Mouse (Mus musculus): ENCODE results near the gene Scaf8.
"Not testable (repeated sequence)": the region's sequence is repeated elsewhere in the genome, so short reads cannot be mapped to it uniquely, and the experiment has no call there.

Gene Scaf8

DNA sequence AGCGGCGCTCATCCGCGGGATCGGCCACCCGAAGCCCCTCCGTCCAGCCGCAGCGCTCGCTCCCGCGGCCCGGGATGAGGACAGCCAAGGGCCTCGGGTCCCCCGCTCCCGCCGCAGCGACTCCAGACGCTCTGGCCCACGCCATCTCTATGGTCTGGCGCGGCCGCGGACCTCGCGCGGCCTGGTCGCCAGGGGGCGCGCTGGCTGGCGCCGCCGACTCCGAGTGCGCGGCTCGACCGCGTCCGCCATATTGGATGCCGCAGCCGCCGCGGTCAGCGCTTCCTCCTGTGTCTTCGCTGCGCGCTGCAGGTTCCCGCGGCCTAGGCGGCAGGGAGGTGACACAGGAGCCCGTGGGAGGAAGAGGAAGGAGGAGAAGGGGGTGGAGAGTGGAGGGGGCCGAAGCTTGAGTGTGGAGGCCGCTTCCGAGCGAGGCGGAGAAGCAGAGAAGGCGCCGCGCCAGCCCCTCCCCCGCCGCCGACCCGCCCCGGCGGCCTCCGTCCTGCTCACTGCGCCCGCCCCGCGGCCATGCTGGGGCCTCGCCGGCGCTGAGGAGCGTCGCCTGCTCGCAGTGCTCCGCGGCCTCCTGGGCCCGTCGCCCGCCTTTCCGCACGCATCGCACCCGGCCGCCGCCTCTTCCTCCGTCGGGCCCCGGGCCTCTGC lies at the start of gene Scaf8:
Gene Scaf8, plus strand, starts transcription at position 253 of the 660 bp plus-strand sequence.
- DNase-seq (ENCODE audit: low spot score in 2 of 2), result peak; percentile 93 to 94

DNA sequence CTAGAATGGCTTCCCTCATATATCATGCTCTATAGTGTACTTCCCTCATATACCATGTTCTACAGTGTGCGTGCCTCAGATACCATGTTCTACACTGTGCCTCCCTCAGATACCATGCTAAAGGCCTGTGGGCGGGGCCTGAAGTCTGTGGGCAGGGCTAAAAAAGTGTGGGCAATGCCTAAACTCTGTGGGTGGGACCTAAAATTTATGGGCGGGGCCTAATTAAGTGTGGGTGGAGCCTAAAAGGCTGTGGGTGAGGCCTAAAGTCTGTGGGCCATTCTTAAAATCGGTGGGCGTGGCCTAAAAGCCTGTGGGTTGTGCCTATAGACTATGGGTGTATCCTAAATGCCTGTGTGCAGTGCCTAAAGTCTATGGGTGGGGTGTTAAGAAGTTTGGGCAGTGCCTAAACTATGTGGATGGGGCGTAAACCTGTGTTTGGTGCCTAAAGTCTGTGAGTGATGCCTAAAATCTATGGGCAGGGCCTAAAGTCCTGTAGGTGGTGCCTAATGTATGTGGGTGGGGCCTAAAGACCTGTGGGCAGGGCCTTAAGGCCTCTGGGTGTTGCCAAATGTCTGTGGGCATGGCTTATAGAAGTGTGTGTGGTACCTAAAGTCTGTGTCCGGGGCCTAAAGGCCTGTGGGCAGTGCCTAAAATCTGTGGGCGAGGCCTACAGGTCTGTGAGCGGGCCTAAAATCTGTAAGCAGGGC lies 39.5 kb upstream of the Scaf8 start:
- DNase-seq (ENCODE audit: low spot score in 2 of 2), result peak in 1 of 2 experiments; percentile 22

DNA sequence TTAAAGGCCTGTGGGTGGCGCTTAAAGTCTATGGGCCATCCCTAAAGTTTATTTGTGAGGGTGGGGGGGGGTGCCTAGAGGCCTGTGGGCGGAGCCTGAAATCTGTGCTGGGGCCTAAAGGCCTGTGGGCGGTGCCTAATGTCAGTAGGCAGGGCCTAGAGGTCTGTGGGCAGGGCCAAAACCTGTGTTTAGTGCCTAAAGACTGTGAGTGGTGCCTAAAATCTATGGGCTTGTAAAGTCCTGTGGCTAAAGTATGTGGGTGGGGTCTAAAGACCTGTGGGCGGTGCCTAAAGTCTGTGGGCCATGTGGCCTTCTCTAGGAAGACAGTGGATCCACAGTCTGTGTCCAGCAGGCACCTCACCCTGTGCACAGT lies 38.9 kb upstream of the Scaf8 start:
- DNase-seq (ENCODE audit: low spot score in 2 of 2), result no peak

DNA sequence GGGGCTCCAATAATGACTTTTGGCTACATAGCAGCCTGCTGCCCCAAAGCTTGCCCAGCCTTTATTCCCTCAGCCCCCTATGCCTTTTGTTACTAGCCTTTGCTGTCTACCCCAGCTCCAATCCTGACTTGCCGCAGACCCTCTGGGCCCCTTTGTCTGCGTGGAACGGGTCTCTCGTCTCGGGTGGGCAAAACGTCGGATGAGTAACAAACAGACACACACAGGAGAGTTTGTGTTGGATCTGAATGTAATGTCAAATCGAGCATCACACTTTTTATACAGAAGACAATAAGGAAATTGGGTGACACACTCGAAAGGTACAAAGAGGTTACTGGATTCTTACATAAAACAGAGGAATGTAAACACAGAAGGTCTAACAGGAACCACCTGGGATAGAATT lies 36.8 kb upstream of the Scaf8 start:
- not testable (repeated sequence) for DNase-seq (ENCODE audit: low spot score in 2 of 2)

DNA sequence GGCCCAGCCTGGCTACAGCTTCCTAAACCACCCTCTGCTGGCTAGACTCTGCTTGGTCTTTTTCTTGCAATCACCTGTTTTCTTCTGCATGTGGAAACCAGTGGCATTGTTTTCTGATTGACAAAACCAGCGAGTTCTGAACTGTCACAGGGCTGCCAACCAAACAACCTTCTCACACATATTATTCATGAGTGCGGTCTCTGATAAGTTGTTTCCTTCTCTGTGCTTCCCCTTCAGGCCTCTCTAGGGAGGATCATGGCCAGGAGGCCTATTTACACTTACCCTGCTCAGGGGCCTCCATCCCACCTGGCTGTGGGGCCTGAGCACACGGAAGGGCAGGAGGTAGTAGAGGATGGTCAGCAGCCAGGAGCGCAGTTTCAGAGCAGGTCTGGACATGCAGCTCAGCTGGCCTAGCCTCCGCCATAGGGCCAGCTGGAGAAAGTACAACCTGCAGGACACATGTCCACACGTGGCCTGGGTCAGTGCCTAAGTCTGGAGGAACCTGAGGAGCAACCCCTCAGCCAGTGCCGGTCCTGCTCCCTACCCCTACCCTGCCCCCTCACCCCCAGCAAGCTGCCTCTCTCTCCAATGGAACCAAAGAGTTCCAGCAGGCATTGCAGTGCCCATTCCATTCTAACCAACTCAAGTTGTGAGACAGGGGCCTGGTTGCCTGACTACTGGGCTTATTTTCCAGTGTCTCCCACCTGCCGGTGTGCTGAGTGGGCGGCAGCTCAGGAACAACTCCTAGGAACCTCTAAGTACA lies 34.0 kb upstream of the Scaf8 start:
- DNase-seq (ENCODE audit: low spot score in 2 of 2), result peak in 1 of 2 experiments; percentile 41

DNA sequence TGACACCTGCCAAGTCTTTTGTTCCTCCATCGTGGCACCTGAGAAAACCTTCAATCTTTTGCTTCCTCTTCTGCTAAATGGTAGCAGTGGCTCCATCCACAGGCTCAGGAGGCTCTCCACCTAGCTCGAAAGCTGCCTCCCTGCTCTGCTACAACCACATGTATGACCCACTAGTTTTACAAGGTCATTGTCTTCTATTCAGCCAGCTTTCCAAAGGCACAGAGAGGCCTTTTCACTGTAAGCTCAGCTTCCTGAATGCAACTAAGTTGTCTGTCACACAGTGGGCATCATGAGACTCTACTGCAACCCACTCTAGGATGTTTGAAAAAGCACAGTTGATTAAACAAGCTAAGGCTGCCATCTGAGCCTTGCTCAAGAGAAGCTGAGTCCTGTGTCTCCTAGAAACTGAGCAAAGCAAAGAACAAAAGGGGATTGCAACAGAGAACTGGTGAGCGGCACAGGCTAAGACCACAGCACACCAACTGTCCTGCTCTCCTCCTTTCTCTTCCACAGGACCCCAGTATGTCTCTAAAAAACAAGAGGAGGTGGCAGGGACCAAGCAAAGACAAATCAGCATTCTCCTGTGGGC lies 33.2 kb upstream of the Scaf8 start:
- DNase-seq (ENCODE audit: low spot score in 2 of 2), result peak; percentile 74 to 88

DNA sequence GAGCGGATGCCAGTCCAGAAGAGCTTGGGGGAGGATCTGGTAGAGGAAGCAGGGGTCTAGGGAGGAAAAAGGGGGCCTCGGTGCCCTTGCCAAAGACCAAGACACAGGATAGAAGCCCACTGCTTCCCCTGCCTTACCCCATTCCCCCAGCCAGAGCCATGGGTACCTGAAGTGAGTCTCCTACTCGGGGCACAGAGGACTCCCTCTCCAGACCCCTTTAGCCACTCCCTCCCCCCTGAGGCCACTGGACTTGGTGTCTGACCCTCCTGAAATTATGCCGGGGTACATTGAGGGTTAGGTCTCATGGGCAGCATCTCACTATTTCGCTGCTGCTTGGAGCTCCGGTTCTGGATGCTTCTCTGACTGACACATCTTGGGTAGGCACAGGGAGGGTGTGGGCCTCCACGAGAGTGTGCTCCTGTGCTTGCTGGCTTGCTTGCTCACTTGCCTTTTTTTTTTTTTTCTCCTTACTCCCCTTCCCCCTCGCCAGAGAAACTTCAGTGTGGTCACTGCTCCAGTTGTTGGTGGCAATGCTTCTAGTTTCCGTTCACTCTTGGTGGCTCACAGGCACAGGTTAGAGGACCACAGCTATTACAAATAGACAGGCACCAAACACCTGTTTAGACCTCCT lies 32.5 kb upstream of the Scaf8 start:
- peak; percentile 59 to 78 for DNase-seq (ENCODE audit: low spot score in 2 of 2)

DNA sequence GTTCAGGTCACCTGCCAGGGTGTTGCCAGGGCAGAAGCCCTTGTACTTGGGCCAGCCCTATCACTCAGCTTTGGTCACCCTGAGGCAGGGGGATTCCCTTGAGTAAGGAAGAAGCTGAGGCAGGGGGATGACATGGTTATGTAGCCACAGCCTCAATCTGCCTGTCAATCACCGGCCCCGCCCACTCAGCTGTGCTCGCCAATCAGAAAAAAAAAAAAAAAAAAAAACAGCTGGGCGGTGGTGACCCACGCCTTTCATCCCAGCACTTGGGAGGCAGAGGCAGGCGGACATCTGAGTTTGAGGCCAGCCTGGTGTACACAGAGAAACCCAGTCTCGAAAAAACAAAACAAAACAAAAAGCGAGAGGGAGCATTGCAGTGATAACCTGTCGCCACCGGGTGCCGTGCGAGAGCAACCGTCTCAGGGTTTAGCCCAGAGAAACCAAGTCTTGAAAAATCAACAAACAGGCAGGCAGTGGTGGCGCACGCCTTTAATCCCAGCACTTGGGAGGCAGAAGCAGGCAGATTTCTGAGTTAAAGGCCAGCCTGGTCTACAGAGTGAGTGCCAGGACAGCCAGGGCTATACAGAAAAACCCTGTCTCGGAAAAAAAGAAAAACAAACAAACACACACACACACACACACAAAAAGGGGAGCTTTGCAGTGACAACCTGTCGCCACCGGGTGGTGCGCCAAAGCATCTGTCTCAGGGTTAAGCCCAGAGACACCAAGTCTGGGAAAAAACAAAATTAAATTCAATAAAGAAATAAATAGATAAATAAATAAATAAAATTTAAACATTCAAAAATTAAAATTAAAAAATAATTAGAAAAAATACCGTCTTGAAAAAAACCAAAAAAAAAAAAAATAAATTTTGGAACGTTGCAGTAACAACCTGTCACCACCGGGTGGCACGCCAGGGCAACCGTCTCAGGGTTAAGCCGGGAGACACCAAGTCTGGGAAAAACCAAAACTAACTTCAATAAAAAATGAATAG lies 31.7 kb upstream of the Scaf8 start:
- peak; percentile 74 to 78 for DNase-seq (ENCODE audit: low spot score in 2 of 2)

DNA sequence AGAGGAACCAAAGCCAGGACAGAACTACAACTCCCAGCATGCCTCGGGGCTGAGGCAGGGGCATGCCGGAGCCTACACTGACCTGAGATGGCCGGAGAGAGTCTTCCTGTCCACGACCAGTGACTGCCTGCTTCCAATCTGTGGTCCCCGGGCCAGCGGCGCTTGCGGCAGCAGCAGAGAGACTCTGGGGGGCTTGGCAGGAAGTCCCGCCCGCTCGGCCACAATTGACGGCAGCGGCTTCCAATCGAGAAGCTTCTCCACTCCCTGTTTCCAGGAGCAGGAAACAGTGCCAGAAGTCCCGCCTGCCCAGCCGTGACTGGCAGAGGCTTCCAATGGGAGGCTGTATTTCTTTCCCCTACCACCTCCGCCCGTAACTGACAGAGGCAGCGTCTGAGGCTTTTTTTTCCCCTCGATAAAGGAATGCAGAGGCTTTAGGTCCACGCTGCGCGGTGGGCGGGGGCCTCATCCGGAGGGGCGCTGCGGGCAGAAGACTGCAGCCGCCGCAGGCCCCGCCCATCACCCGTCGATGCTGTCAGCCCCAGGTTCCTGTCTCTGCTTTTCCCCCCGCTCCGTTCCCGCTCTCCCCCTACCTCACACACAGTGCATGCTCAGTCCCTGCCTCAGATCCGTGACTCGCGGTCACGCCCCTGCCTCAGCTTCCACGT lies 30.8 kb upstream of the Scaf8 start:
- peak; percentile 96 for DNase-seq (ENCODE audit: low spot score in 2 of 2)

DNA sequence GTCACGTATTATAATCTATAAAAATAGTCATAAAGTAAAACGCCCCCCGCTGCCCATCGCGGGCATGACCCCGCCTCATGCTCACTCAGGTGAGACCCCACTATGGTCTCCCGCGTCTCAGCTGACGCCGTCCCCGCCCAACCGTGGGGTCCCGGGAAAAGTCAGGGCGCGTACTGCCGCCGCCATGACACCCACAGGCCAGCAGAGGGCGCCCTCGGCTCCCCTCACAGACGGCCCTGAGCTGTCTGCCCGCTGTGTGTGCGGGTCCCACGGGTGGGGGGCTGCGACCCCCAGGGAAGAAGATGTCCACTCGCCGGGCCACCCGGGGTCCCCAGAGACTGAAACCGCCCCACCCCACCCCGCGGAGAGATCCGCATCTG lies 30.2 kb upstream of the Scaf8 start:
- peak; percentile 85 to 89 for DNase-seq (ENCODE audit: low spot score in 2 of 2)

DNA sequence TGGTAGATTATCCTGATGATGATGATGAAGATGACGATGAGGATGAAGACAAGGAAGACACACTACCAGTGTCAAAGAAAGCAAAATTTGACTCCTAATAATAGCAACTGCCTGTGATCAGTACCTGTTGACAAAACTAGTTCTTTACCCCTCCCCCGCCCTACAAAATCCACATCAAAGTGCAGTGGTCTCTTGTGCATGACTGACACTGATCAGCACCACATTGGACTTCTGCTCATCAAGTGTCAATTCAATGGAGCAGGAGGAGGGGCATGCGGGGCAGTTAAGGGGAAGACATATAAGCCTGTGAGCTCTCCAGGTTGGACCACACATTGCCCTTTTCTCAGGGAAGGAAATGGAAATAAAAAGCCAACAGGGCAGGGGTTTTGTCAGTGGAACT lies 29.6 kb upstream of the Scaf8 start:
- peak in 1 of 2 experiments; percentile 43 for DNase-seq (ENCODE audit: low spot score in 2 of 2)

DNA sequence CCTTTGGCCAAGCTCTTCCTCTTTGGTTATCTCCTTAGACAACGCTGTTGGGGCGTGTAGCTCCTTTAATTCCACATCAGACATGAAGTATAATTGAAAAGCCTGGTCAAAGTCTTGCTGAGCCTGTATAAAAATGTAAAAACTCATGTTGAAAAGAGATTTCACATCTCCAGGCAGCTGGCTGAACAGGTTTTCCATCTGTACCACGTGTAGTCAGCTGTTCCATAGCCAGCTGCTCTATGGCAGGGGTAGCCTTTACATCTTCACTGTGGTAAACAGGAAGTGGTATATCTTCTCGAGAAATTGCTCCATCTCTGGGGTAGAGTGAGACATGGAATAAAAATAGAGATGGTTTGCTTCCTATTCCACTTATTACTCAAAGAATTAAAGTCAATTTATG lies 22.1 kb upstream of the Scaf8 start:
- DNase-seq (ENCODE audit: low spot score in 2 of 2), result peak in 1 of 2 experiments; percentile 22

DNA sequence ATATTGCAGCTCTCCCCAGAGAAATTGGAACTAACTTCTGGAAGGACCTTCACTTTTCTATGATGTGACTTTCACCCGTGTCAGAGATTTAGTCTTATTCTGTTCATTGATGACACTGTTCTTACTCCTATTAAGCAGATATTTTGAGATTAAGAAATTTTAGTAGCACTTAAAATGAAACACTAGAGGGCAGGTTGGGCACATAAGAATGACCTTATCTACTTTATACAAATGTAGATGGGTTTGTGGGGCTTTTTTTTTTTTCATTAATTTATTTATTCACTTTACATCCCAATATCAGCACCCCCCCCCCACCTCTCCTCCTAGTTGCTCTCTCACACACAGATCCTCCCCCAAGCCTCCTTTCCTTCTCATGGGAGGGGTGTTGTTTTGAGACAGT lies 15.5 kb upstream of the Scaf8 start:
- not testable (repeated sequence) for DNase-seq (ENCODE audit: low spot score in 2 of 2)

DNA sequence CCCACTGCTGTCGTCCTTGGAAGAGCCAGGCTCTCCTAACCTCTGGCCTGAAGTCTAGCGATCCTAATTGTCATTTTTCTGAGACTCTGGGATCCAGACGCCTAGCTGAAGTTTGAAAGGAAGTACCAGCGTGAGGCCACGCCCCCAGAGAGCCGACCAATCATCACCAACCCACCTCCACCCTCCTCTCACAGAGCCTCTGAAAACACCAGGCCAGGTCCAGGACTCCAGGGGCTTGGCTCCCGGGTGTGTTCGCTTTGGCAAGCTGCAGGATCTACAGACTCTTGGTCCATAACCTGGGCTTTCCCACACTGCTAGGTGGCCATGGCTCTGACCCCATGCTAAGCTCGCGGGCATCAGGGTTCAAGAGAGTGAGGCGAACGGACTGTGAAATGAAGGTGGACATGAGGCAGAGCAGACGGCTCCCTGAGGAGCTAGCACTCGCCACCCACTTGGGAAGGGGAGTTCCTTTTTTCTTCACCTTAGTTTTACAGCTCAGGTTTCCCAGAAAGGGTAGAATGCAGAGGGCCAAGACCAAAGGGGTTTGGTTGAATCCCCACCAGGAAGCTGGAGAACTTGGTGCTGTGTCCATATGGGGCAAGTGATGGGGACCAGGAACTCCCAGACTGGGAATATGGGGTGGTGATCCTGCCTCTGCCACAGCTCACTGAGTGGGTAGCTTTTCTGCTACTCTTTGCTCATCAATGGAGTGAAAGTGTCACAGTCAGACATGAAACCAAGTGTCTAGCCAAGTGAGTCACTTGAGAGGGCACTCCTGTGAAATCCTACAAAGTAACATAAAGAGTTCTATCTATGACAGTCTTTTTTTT lies 12.2 kb upstream of the Scaf8 start:
- DNase-seq (ENCODE audit: low spot score in 2 of 2), result peak; percentile 55 to 58

DNA sequence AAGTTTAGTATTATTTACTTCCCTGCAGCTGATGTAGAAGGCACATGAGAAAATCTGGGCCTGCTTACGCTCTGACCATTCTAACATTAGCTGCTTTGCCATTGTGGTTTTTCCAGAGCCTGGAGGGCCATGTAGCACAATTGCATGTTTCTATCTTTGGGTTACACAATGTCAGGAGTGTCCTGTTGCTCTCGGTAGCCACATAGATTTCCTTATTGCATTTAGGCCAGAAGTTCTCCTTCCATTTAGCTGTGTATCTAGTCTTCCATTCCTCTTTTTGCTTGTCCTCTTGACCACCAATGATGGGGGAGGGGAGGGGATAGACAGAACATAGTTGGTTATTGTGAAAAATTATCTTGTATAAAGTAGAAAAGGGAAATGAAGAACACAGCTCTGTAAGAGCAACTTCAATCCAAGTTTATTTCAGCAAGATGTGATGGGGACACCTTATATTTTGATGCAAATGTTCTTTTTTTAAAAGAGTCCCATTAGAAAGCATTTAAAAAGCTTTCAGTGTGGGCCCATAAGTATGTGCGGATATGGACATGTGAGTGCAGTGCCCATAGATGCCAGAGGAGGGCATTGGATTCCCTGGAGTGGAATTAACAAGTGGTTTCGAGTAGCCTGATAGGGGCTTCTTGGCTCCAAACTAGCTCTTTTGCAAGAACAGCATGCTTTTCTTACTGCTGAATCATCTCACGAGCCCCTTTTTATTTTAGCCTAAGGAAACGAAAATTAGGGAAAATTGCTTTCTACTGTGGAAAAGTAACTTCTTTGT lies 10.4 kb upstream of the Scaf8 start:
- DNase-seq (ENCODE audit: low spot score in 2 of 2), result no peak

DNA sequence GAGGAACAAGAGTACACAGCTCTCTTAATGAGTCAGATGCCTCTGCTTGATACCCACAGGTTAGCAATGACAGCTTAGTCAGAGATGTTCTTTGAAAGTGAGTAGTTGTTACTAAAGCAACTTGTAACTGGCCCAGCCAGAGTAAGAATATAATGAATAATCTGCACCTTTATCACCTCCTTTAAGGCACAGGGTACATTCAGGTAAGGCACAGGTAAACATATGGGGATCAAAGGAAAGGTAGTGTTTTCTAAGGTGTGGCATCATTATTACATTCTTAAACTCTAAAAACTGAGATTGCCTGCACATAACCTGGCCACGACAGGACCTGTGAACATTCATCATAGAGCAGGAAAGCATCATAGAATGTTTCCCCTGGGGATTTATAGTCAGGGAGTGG lies 9.8 kb upstream of the Scaf8 start:
- no peak for DNase-seq (ENCODE audit: low spot score in 2 of 2)

DNA sequence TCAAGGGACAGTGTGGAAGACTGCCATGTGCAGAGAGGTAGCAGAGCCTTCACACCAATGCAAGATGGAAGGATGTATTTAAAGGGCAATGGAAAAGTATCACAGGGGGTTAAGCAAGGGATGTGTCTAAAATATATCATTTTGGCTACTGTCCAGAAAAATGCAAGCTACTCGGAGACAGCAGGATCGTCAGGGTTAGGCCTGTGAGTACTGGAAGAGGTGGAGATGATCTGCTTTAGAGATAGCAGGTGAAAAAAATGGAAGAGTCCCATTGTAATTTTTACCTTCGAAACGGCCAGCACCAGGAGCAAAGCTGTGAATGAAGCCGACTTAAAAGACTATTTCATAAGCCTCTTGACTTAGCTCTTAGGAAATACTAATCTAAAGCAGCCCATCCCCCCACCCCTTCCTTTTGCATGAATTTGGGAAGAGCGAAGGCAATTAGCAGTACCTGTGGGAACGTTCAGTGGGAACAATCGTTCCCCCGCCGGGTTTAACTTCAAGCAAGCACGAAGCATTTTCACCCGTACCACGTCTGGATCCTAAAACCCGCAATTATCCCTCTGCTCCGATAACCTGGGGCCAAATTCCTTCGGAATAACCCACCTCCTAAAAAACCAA lies 925 bp upstream of the Scaf8 start:
- no peak for DNase-seq (ENCODE audit: low spot score in 2 of 2)

DNA sequence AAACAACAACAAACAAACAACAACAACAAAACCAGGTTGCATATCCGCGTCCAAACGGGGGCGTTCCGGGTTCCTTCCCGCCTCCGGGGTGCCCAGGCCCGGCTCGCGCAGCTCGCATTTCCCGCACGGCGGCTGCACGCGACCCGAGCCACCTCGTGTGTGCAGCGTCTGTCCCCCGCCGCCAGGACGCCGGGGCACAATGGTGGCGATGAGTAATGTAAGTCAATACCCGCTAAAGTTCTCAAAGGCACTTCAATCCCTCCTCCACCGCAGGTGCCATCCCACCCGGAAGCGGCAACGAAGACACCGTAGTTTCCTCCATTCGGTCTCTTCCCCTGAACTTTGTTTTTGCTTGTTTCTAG lies 433 bp upstream of the Scaf8 start:
- no peak for DNase-seq (ENCODE audit: low spot score in 2 of 2)

All from right cerebral cortex, postnatal 10 days (tissue).